Mouse (Mus musculus) gastrocnemius, postnatal 25 days (tissue): ENCODE data around the gene Gm15023. TPM values are rescaled to one million over a fixed set of nuclear protein-coding genes. Genes with fewer than 3 reads are reported as not detected.
"Not testable (repeated sequence)": the region's sequence is repeated elsewhere in the genome, so short reads cannot be mapped to it uniquely, and the experiment has no call there.

Source experiments
- DNase-seq: peaks from one replicate; pipeline ENCODE4 v3.0.0; 2022
- long read RNA-seq, 2 experiments: library from polyadenylated mRNA; stranded (forward); transcript quantifications; one replicate each; pipeline ENCODE4 v2.0.0; 2021
- total RNA-seq, 2 experiments: library from RNA; stranded (reverse); gene quantifications; 1 replicate in 1 of 2; 2 replicates in 1 of 2; pipeline ENCODE4 v1.2.3; 2021

Gm15023 gene
- not detected for total RNA-seq
- long read RNA-seq, experiment 1: 0 reads
- long read RNA-seq, experiment 2: 0 reads

- DNase-seq: not testable (repeated sequence)
Measured at GRCm38 (mm10) chrX:135177532-135177931, at the start of gene Gm15023. Gene Gm15023 (minus strand): TSS chrX:135177632.

GRCm38 (mm10) chrX:135210436-135211221 lies 33.2 kb upstream of the Gm15023 start, which contains the start of gene Tceal6:
Gene Tceal6 (minus strand): TSS chrX:135210687.
- no peak for DNase-seq

GRCm38 (mm10) chrX:135209773-135210435 lies 32.5 kb upstream of the Gm15023 start:
- not testable (repeated sequence) for DNase-seq

- DNase-seq: not testable (repeated sequence)
Measured at GRCm38 (mm10) chrX:135189924-135190323, 12.5 kb upstream of the Gm15023 start.

- not testable (repeated sequence) for DNase-seq
Measured at GRCm38 (mm10) chrX:135188661-135189060, 11.2 kb upstream of the Gm15023 start.

Other genes with a start within 250 kb of the Gm15023 start
- not detected for gene Nxf2, start 212.9 kb downstream of the Gm15023 start, total RNA-seq
- 1 to 10 TPM in 1 of 2 experiments, under 1 TPM in 1; 0.95 to 1.8 TPM for gene Zmat1, start 168.4 kb downstream of the Gm15023 start, total RNA-seq
- gene Tceal6, start 33.1 kb upstream of the Gm15023 start, total RNA-seq: under 1 TPM in 1 of 2 experiments, not detected in 1; 0.64 TPM
- gene Pramel3, start 124.7 kb upstream of the Gm15023 start, total RNA-seq: not detected
- gene Gm5128, start 195.7 kb upstream of the Gm15023 start, total RNA-seq: not detected